ENCODE assay signal across 9 mouse cellular contexts in genomic region chr6:49977783-49978182, GRCm38 (mm10).
DNase-seq lines count a peak whose midpoint lies in the region.
"Had no signal": no experiment of that assay in that cellular context is flagged by ENCODE, and none has a peak within 500 bp of the region (broad histone marks: within the 10 kb centered on the region; RNA-seq: fewer than 3 reads in every experiment).

No protein-coding gene starts in this region.

- DNase-seq in embryo, embryonic 11 days: peak; percentile 39
- no peak for DNase-seq in embryo, embryonic 10 days (ENCODE audit: low spot score)
- DNase-seq in right cerebral cortex, adult 18-20 months: peak; percentile 53
- DNase-seq in right cerebral cortex, postnatal 4 days: no peak
- DNase-seq in left cerebral cortex, postnatal 25 days (ENCODE audit: low spot score in 2 of 2): peak; percentile 50 to 75
- DNase-seq in c-Kit-positive CD71-positive TER-119-positive erythroid progenitor cells, embryonic 14.5 days (ENCODE audit: low spot score): no peak
- DNase-seq in gastrocnemius, postnatal 14 days: no peak
- DNase-seq in adrenal gland, adult 2 months: no peak
- DNase-seq: cerebellum, postnatal 25 days had no signal

- intact Hi-C loops in left cerebral cortex, postnatal 25 days (cut with DNase I): no loop called here
- intact Hi-C loops in gastrocnemius, postnatal 14 days (cut with DNase I; ENCODE audit: low total_unique reads): no loop called here

Comparison
In these comparisons a context has a peak if more than half of its experiments do, and no peak if none do; other contexts are left out.
1. DNase-seq: peak in embryo, embryonic 11 days (single experiment), right cerebral cortex, adult 18-20 months (single experiment) and left cerebral cortex, postnatal 25 days (2 of 2); none in embryo, embryonic 10 days (single experiment), right cerebral cortex, postnatal 4 days (single experiment), c-Kit-positive CD71-positive TER-119-positive erythroid progenitor cells, embryonic 14.5 days (single experiment), gastrocnemius, postnatal 14 days (single experiment) and adrenal gland, adult 2 months (single experiment).